Mouse (Mus musculus) limb, embryonic 14.5 days (tissue): ENCODE results near the gene Crtac1. TPM values are rescaled to one million over a fixed set of nuclear protein-coding genes. Genes with fewer than 3 reads are reported as not detected.

ENCODE experiments used
- ATAC-seq: fragments of 200-750 bp; cut with Nextera tagmentation; 2 replicates; pipeline ENCODE4 v1.8.0; 2017; ENCODE audit warnings: low read depth, moderate number of reproducible peaks, moderate TSS enrichment; ENCODE audit not compliant: low FRiP score
- DNase-seq: peaks from one replicate; pipeline ENCODE4 v3.0.0-alpha.2; 2015; ENCODE audit warnings: low spot score
- H3K27ac ChIP-seq: fragments of 300-500 bp; sonication (generic); replicated peaks from 2 replicates; pipeline ENCODE4 v1.5.1; 2014; ENCODE audit warnings: low read depth, mild to moderate bottlenecking, low read length, moderate library complexity, mixed read lengths
- H3K27me3 ChIP-seq: fragments of 300-500 bp; sonication (generic); 2 replicates; pipeline ENCODE4 v1.6.1; 2014; ENCODE audit warnings: low read length, mixed read lengths; ENCODE audit not compliant: control insufficient read depth, insufficient read depth
- H3K36me3 ChIP-seq: fragments of 300-500 bp; sonication (generic); 2 replicates; pipeline ENCODE4 v1.6.1; 2014; ENCODE audit warnings: mild to moderate bottlenecking, low read length, moderate library complexity, mixed read lengths; ENCODE audit not compliant: control insufficient read depth, insufficient read depth
- H3K4me1 ChIP-seq: fragments of 300-500 bp; sonication (generic); 2 replicates; pipeline ENCODE4 v1.6.1; 2014; ENCODE audit warnings: antibody characterized with exemption, low read length, mixed read lengths; ENCODE audit not compliant: control insufficient read depth, insufficient read depth
- H3K4me2 ChIP-seq: fragments of 300-500 bp; sonication (generic); replicated peaks from 2 replicates; pipeline ENCODE4 v1.6.1; 2014; ENCODE audit warnings: low read depth, mild to moderate bottlenecking, low read length, moderate library complexity; ENCODE audit not compliant: severe bottlenecking
- H3K4me3 ChIP-seq: fragments of 300-500 bp; sonication (generic); replicated peaks from 2 replicates; pipeline ENCODE4 v1.5.1; 2014; ENCODE audit warnings: low read length
- H3K9ac ChIP-seq: fragments of 300-500 bp; sonication (generic); 2 replicates; pipeline ENCODE4 v1.6.1; 2014; ENCODE audit warnings: mild to moderate bottlenecking, low read depth, low read length, moderate library complexity; ENCODE audit not compliant: severe bottlenecking
- H3K9me3 ChIP-seq: fragments of 300-500 bp; sonication (generic); 2 replicates; pipeline ENCODE4 v1.6.1; 2016; ENCODE audit warnings: low read length; ENCODE audit not compliant: control insufficient read depth
- POLR2A ChIP-seq: fragments of 200-500 bp; IDR thresholded peaks from 2 replicates; pipeline ENCODE4 v1.8.0; 2012; ENCODE audit warnings: inconsistent platforms, mild to moderate bottlenecking, moderate library complexity, borderline replicate concordance; ENCODE audit not compliant: insufficient read depth, insufficient read length; ENCODE audit errors: extremely low read depth
- WGBS: fragments of 180-500 bp; shearing (Covaris S2); extraction: QIAGEN DNeasy Blood & Tissue Kit; methylation state at CpG from one replicate; pipeline ENCODE4 v1.1.7; 2014; 5-methylcytosine and 5-hydroxymethylcytosine counted together
- polyA plus RNA-seq, 2 experiments: library from polyadenylated mRNA; depleted of rRNA in 1 of 2; stranded (reverse) in 1 of 2; unstranded in 1 of 2; fragments of >200 nt; fragmentation: Nextera tagmentation in 1 of 2; extraction: Ambion mirVana in 1 of 2; gene quantifications; 2 replicates each; pipeline versions ENCODE4 v1.2.1 to v1.2.3; 2012 to 2014

The Crtac1 gene
- polyA plus RNA-seq, 2 experiments: 3.1 to 3.4 TPM

DNA sequence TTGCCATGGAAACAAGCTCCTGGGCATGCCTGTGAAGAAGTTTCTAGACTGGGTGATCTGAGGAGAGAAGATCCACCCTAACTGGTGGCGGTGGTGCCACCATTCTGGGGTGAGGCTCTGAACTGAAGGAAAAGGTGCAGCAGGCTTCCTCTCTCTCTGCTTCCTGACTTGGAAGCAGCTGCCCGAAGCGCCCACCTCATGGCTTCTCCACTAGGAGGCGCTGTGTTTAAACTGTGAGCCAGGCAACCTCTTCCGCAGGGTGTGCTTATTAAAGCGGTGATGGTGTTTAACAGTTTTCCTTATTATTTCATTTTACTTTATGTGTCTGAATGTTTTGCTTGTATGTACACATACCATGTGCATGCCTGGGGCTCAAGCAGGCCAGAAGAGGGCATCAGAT lies 90.4 kb downstream of the Crtac1 start:
- Histone ChIP-seq H3K9ac (no peak overlapping the region), H3K27ac (no peak overlapping the region), H3K36me3 (no peaks in the 10 kb centered on the region), H3K4me1 (no peaks in the 10 kb centered on the region), H3K9me3 (no peaks in the 10 kb centered on the region), H3K4me3 (no peak overlapping the region), H3K27me3 (no peaks in the 10 kb centered on the region), H3K4me2 (no peak overlapping the region)
- ATAC-seq (no peak), DNase-seq (no peak)
- WGBS: 41% methylated on average over 6 of the region's 6 CpGs
- TF ChIP-seq POLR2A: no peak

DNA sequence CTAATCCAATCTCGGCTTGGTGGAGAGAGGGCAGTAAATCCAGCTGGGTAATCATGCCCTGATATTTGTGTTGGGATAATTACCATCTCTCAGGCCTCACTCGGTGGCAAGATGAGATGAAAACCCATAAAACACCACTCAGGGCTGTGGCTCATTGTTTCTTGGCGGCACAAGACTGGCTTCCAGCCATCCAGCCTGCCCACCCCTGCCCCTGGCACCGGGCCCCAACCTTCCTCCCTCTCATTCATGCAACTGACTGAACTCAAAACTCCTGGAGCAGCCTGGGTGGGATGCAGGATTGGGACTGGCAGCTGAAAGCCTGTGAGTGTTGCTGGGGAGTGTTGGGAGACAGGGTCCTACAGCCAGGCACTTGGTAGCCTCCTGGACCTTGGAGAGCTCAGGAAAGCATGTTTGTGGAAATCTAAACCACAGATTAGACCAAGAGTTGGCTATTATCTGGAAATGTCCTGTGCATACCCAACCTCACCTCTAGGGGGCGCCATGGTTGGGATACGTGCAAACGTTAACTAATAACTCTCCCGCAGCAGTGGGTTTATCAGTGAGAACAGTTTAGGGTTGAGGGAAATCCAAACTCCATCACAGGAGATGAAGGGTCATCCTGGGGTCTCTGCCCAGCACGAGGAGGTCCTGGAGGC lies 99.4 kb downstream of the Crtac1 start:
- H3K4me2 ChIP-seq: no peak overlapping the region
- H3K9me3 ChIP-seq: no peaks in the 10 kb centered on the region
- TF ChIP-seq POLR2A: no peak
- DNase-seq (no peak), ATAC-seq (no peak)
- no peak overlapping the region for H3K27ac ChIP-seq
- H3K9ac ChIP-seq: no peak overlapping the region
- H3K4me1 ChIP-seq: no peaks in the 10 kb centered on the region
- no peaks in the 10 kb centered on the region for H3K36me3 ChIP-seq
- 46% methylated on average over 9 of the region's 9 CpGs for WGBS
- H3K27me3 ChIP-seq: no peaks in the 10 kb centered on the region
- H3K4me3 ChIP-seq: no peak overlapping the region

DNA sequence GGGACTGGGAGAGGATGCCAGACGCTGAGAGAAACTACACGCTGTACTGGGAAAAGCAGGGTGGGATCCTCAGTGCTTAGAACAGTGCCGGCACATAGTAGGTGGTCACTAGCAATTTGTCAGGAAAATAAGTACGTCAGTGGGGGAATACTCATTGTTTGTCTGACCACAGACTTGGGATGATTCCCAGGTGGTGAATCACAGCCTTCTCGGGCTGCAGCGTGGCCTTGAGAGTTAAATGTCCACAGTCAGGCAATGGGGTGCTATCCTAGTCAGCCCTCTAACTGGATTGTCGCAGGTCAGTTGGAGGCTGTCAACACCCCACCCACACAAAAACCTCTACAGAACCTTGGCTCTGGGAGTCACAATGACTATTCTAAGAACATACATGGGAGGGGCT lies 100.1 kb downstream of the Crtac1 start:
- Histone ChIP-seq H3K36me3 (no peaks in the 10 kb centered on the region), H3K27ac (no peak overlapping the region), H3K4me3 (no peak overlapping the region), H3K4me1 (no peaks in the 10 kb centered on the region), H3K9me3 (no peaks in the 10 kb centered on the region), H3K27me3 (no peaks in the 10 kb centered on the region), H3K9ac (no peak overlapping the region), H3K4me2 (no peak overlapping the region)
- 90% methylated on average over 7 of the region's 7 CpGs for WGBS
- no peak for TF ChIP-seq POLR2A
- ATAC-seq (no peak), DNase-seq (no peak)

DNA sequence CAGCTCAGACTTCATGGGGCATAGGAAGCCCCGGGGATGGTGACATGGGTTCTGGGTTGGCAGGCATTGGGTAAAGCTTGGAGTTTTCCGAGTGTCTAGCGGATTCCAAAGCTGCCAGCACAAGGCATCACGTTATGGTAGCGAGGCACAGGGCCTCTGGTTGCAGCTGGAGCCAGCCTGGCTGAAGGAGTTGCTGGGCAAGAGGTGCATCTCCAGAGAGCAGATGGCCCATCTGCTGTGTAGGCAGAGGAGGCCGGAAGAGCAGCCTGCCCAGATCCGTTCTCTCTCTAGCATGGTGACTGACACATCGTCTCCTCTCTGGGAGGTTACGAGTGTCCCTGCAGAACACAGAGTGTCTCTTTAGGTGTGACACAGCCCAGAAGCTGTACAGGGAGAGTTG lies 103.4 kb downstream of the Crtac1 start:
- no peak overlapping the region for H3K4me3 ChIP-seq
- DNase-seq (no peak), ATAC-seq (no peak)
- TF ChIP-seq POLR2A: no peak
- H3K9ac ChIP-seq: no peak overlapping the region
- no peaks in the 10 kb centered on the region for H3K27me3 ChIP-seq
- no peaks in the 10 kb centered on the region for H3K9me3 ChIP-seq
- no peaks in the 10 kb centered on the region for H3K36me3 ChIP-seq
- H3K27ac ChIP-seq: no peak overlapping the region
- no peaks in the 10 kb centered on the region for H3K4me1 ChIP-seq
- WGBS: 78% methylated on average over 9 of the region's 9 CpGs
- H3K4me2 ChIP-seq: no peak overlapping the region

DNA sequence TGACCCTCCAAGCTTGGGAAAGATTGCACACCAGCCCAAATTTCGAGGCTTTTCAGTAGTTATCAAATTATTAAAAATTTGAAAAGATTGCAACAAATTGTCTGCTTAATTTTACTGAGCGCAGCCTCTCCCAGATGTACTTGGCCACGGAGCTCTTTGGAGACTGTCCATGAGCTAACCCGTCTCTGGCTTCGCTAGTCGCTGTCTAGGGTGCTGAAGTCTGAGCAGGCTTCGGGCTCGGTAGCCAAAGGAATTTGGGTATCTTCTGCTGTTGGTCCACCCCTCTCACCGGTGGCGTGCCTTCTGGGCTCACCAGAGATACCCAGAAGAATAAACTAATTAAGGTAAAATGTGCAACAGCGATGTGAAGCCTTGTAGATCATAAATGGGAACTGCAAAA lies 105.7 kb downstream of the Crtac1 start:
- DNase-seq (peak; percentile 77), ATAC-seq (no peak)
- H3K4me2 ChIP-seq: no peak overlapping the region
- no peaks in the 10 kb centered on the region for H3K4me1 ChIP-seq
- no peak overlapping the region for H3K4me3 ChIP-seq
- no peak overlapping the region for H3K9ac ChIP-seq
- no peaks in the 10 kb centered on the region for H3K27me3 ChIP-seq
- WGBS: 3% methylated on average over 11 of the region's 11 CpGs
- TF ChIP-seq POLR2A: no peak
- H3K9me3 ChIP-seq: no peaks in the 10 kb centered on the region
- no peak overlapping the region for H3K27ac ChIP-seq
- H3K36me3 ChIP-seq: no peaks in the 10 kb centered on the region
